Mouse (Mus musculus): ENCODE data around the gene Clip2. TPM values are rescaled to one million over a fixed set of nuclear protein-coding genes. Genes with fewer than 3 reads are reported as not detected.
A peak's percentile ranks its signal among the peaks of the same experiment; 100 is the strongest.

Gene Clip2
- polyA plus RNA-seq, 1 experiment from 2014 or later, result 4.7 TPM

- Histone ChIP-seq H3K27ac (ENCODE audit: low read depth) (no peak overlapping the region), H3K4me1 (replicated peaks; ENCODE audit: control insufficient read depth, insufficient read depth, low read length) (peaks cover 11% of the 10 kb centered on the region), H3K4me3 (ENCODE audit: low read depth, low read length) (peak overlapping the region; percentile 92), H3K9ac (ENCODE audit: low read length) (peak overlapping the region; percentile 70), H3K4me2 (ENCODE audit: low read length) (peak overlapping the region; percentile 96), H3K27me3 (replicated peaks; ENCODE audit: control insufficient read depth, insufficient read depth, low read length) (no peaks in the 10 kb centered on the region), H3K36me3 (ENCODE audit: control insufficient read depth, insufficient read depth, low read length) (peaks cover 8% of the 10 kb centered on the region), H3K9me3 (ENCODE audit: control insufficient read depth, low read length) (no peaks in the 10 kb centered on the region)
- ATAC-seq (replicated peaks; ENCODE audit: low FRiP score, low TSS enrichment, low read depth), result peak; percentile 90
- 8% methylated on average over 28 of the region's 30 CpGs for WGBS
- DNase-seq (ENCODE audit: low spot score), result peak; percentile 95
These were observed 30.1 kb upstream of the Clip2 start for GRCm38 (mm10) chr5:134582221-134582907.

GRCm38 (mm10) chr5:134581146-134581545 is 28.9 kb upstream of the Clip2 start, which contains the start of gene Rfc2:
Gene Rfc2 (plus strand): TSS chr5:134581366.
- Histone ChIP-seq H3K9ac (ENCODE audit: low read length) (no peak within 1 kb of the TSS), H3K4me3 (ENCODE audit: low read depth, low read length) (no peak within 1 kb of the TSS), H3K4me2 (ENCODE audit: low read length) (no peak within 1 kb of the TSS), H3K27ac (ENCODE audit: low read depth) (no peak within 1 kb of the TSS), H3K4me1 (replicated peaks; ENCODE audit: control insufficient read depth, insufficient read depth, low read length) (peaks cover 11% of the 10 kb centered on the region), H3K9me3 (ENCODE audit: control insufficient read depth, low read length) (no peaks in the 10 kb centered on the region), H3K36me3 (ENCODE audit: control insufficient read depth, insufficient read depth, low read length) (no peaks in the 10 kb centered on the region), H3K27me3 (replicated peaks; ENCODE audit: control insufficient read depth, insufficient read depth, low read length) (no peaks in the 10 kb centered on the region)
- ATAC-seq (replicated peaks; ENCODE audit: low FRiP score, low TSS enrichment, low read depth) (no peak), DNase-seq (ENCODE audit: low spot score) (no peak)
- 87% methylated on average over 5 of the region's 5 CpGs for WGBS

GRCm38 (mm10) chr5:134579135-134579534 is 26.9 kb upstream of the Clip2 start:
- DNase-seq (ENCODE audit: low spot score), result no peak
- ATAC-seq (replicated peaks; ENCODE audit: low FRiP score, low TSS enrichment, low read depth), result no peak
- H3K27me3 ChIP-seq (replicated peaks; ENCODE audit: control insufficient read depth, insufficient read depth, low read length), result no peaks in the 10 kb centered on the region
- no peaks in the 10 kb centered on the region for H3K9me3 ChIP-seq (ENCODE audit: control insufficient read depth, low read length)
- 68% methylated on average over 3 of the region's 3 CpGs for WGBS
- H3K9ac ChIP-seq (ENCODE audit: low read length), result no peak overlapping the region
- no peak overlapping the region for H3K27ac ChIP-seq (ENCODE audit: low read depth)
- H3K4me1 ChIP-seq (replicated peaks; ENCODE audit: control insufficient read depth, insufficient read depth, low read length), result peaks cover 11% of the 10 kb centered on the region
- H3K4me3 ChIP-seq (ENCODE audit: low read depth, low read length), result no peak overlapping the region
- no peaks in the 10 kb centered on the region for H3K36me3 ChIP-seq (ENCODE audit: control insufficient read depth, insufficient read depth, low read length)
- H3K4me2 ChIP-seq (ENCODE audit: low read length), result no peak overlapping the region

- H3K4me2 ChIP-seq (ENCODE audit: low read length), result no peak overlapping the region
- no peaks in the 10 kb centered on the region for H3K27me3 ChIP-seq (replicated peaks; ENCODE audit: control insufficient read depth, insufficient read depth, low read length)
- no peaks in the 10 kb centered on the region for H3K9me3 ChIP-seq (ENCODE audit: control insufficient read depth, low read length)
- H3K9ac ChIP-seq (ENCODE audit: low read length), result no peak overlapping the region
- DNase-seq (ENCODE audit: low spot score) (no peak), ATAC-seq (replicated peaks; ENCODE audit: low FRiP score, low TSS enrichment, low read depth) (no peak)
- H3K36me3 ChIP-seq (ENCODE audit: control insufficient read depth, insufficient read depth, low read length), result no peaks in the 10 kb centered on the region
- 0 out of 2 replicates have a peak, but pooled peaks cover 4% of the 10 kb centered on the region for H3K4me1 ChIP-seq (replicated peaks; ENCODE audit: control insufficient read depth, insufficient read depth, low read length)
- 88% methylated on average over 7 of the region's 7 CpGs for WGBS
- no peak overlapping the region for H3K4me3 ChIP-seq (ENCODE audit: low read depth, low read length)
- H3K27ac ChIP-seq (ENCODE audit: low read depth), result no peak overlapping the region
These were observed 25.3 kb upstream of the Clip2 start for GRCm38 (mm10) chr5:134577534-134577933.

GRCm38 (mm10) chr5:134576517-134577220 is 24.4 kb upstream of the Clip2 start:
- 75% methylated on average over 14 of the region's 14 CpGs for WGBS
- DNase-seq (ENCODE audit: low spot score) (no peak), ATAC-seq (replicated peaks; ENCODE audit: low FRiP score, low TSS enrichment, low read depth) (no peak)
- H3K4me3 ChIP-seq (ENCODE audit: low read depth, low read length), result no peak overlapping the region
- H3K9me3 ChIP-seq (ENCODE audit: control insufficient read depth, low read length), result no peaks in the 10 kb centered on the region
- H3K27me3 ChIP-seq (replicated peaks; ENCODE audit: control insufficient read depth, insufficient read depth, low read length), result no peaks in the 10 kb centered on the region
- no peak overlapping the region for H3K27ac ChIP-seq (ENCODE audit: low read depth)
- H3K4me2 ChIP-seq (ENCODE audit: low read length), result no peak overlapping the region
- no peak overlapping the region for H3K9ac ChIP-seq (ENCODE audit: low read length)
- H3K4me1 ChIP-seq (replicated peaks; ENCODE audit: control insufficient read depth, insufficient read depth, low read length), result 0 out of 2 replicates have a peak, but pooled peaks cover 6% of the 10 kb centered on the region
- H3K36me3 ChIP-seq (ENCODE audit: control insufficient read depth, insufficient read depth, low read length), result no peaks in the 10 kb centered on the region

GRCm38 (mm10) chr5:134575833-134576232 is 23.6 kb upstream of the Clip2 start:
- Histone ChIP-seq H3K27me3 (replicated peaks; ENCODE audit: control insufficient read depth, insufficient read depth, low read length) (no peaks in the 10 kb centered on the region), H3K36me3 (ENCODE audit: control insufficient read depth, insufficient read depth, low read length) (no peaks in the 10 kb centered on the region), H3K4me2 (ENCODE audit: low read length) (no peak overlapping the region), H3K9me3 (ENCODE audit: control insufficient read depth, low read length) (no peaks in the 10 kb centered on the region; the same call in 1 of the 2 replicates), H3K27ac (ENCODE audit: low read depth) (no peak overlapping the region), H3K9ac (ENCODE audit: low read length) (no peak overlapping the region), H3K4me1 (replicated peaks; ENCODE audit: control insufficient read depth, insufficient read depth, low read length) (peaks cover 6% of the 10 kb centered on the region; the same call in 1 of the 2 replicates), H3K4me3 (ENCODE audit: low read depth, low read length) (no peak overlapping the region)
- no peak for DNase-seq (ENCODE audit: low spot score)
- ATAC-seq (replicated peaks; ENCODE audit: low FRiP score, low TSS enrichment, low read depth), result no peak
- 95% methylated on average over 5 of the region's 5 CpGs for WGBS

GRCm38 (mm10) chr5:134572508-134573214 is 20.4 kb upstream of the Clip2 start:
- H3K4me3 ChIP-seq (ENCODE audit: low read depth, low read length), result peak overlapping the region; percentile 55
- no peaks in the 10 kb centered on the region; the same call in 1 of the 2 replicates for H3K9me3 ChIP-seq (ENCODE audit: control insufficient read depth, low read length)
- DNase-seq (ENCODE audit: low spot score) (no peak), ATAC-seq (replicated peaks; ENCODE audit: low FRiP score, low TSS enrichment, low read depth) (no peak)
- H3K4me1 ChIP-seq (replicated peaks; ENCODE audit: control insufficient read depth, insufficient read depth, low read length), result peaks cover 14% of the 10 kb centered on the region; the same call in 1 of the 2 replicates
- H3K27me3 ChIP-seq (replicated peaks; ENCODE audit: control insufficient read depth, insufficient read depth, low read length), result no peaks in the 10 kb centered on the region
- H3K4me2 ChIP-seq (ENCODE audit: low read length), result peak overlapping the region; percentile 60
- WGBS, result 39% methylated on average over 10 of the region's 10 CpGs
- peak overlapping the region; percentile 60; the same call in 1 of the 2 replicates for H3K27ac ChIP-seq (ENCODE audit: low read depth)
- no peaks in the 10 kb centered on the region for H3K36me3 ChIP-seq (ENCODE audit: control insufficient read depth, insufficient read depth, low read length)
- peak overlapping the region; percentile 40 for H3K9ac ChIP-seq (ENCODE audit: low read length)

GRCm38 (mm10) chr5:134571730-134572507 is 19.7 kb upstream of the Clip2 start:
- Histone ChIP-seq H3K36me3 (ENCODE audit: control insufficient read depth, insufficient read depth, low read length) (no peaks in the 10 kb centered on the region), H3K9ac (ENCODE audit: low read length) (peak overlapping the region; percentile 40), H3K4me3 (ENCODE audit: low read depth, low read length) (peak overlapping the region; percentile 55), H3K4me1 (replicated peaks; ENCODE audit: control insufficient read depth, insufficient read depth, low read length) (peaks cover 14% of the 10 kb centered on the region; the same call in 1 of the 2 replicates), H3K27me3 (replicated peaks; ENCODE audit: control insufficient read depth, insufficient read depth, low read length) (no peaks in the 10 kb centered on the region), H3K4me2 (ENCODE audit: low read length) (peak overlapping the region; percentile 60), H3K9me3 (ENCODE audit: control insufficient read depth, low read length) (no peaks in the 10 kb centered on the region; the same call in 1 of the 2 replicates), H3K27ac (ENCODE audit: low read depth) (peak overlapping the region; percentile 60)
- ATAC-seq (replicated peaks; ENCODE audit: low FRiP score, low TSS enrichment, low read depth) (peak; percentile 36; the same call in 1 of the 2 replicates), DNase-seq (ENCODE audit: low spot score) (peak; percentile 80)
- 1% methylated on average over 23 of the region's 23 CpGs for WGBS

All from intestine, embryonic 14.5 days (tissue).